Mouse (Mus musculus): ENCODE measurements around the gene Cmtm1.
A peak's percentile ranks its signal among the peaks of the same experiment; 100 is the strongest.
"Not testable (repeated sequence)": the region's sequence is repeated elsewhere in the genome, so short reads cannot be mapped to it uniquely, and the experiment has no call there.

Gene Cmtm1

GRCm38 (mm10) chr8:104309441-104310155 is at the start of gene Cmtm1, which contains the start of gene Gm45711:
TSS of gene Cmtm1 (minus strand) at chr8:104310145.
TSS of gene Gm45711 (minus strand) at chr8:104310081.
- DNase-seq, result not testable (repeated sequence)

GRCm38 (mm10) chr8:104358637-104359036 is 48.7 kb upstream of the Cmtm1 start:
- no peak for DNase-seq

GRCm38 (mm10) chr8:104354504-104354903 is 44.6 kb upstream of the Cmtm1 start:
- no peak for DNase-seq

GRCm38 (mm10) chr8:104353186-104353585 is 43.2 kb upstream of the Cmtm1 start:
- DNase-seq, result no peak

GRCm38 (mm10) chr8:104350047-104350446 is 40.1 kb upstream of the Cmtm1 start:
- no peak for DNase-seq

- no peak for DNase-seq
Observed at GRCm38 (mm10) chr8:104348971-104349370, 39.0 kb upstream of the Cmtm1 start.

- DNase-seq, result no peak
Observed at GRCm38 (mm10) chr8:104346706-104347105, 36.8 kb upstream of the Cmtm1 start.

- DNase-seq, result no peak
Observed at GRCm38 (mm10) chr8:104344622-104345021, 34.7 kb upstream of the Cmtm1 start.

GRCm38 (mm10) chr8:104343957-104344356 is 34.0 kb upstream of the Cmtm1 start:
- DNase-seq, result peak; percentile 93

GRCm38 (mm10) chr8:104342426-104342825 is 32.5 kb upstream of the Cmtm1 start:
- no peak for DNase-seq

GRCm38 (mm10) chr8:104341678-104342077 is 31.7 kb upstream of the Cmtm1 start:
- DNase-seq, result no peak

GRCm38 (mm10) chr8:104341106-104341561 is 31.2 kb upstream of the Cmtm1 start:
- no peak for DNase-seq

GRCm38 (mm10) chr8:104340233-104341105 is 30.5 kb upstream of the Cmtm1 start:
- peak; percentile 93 for DNase-seq

GRCm38 (mm10) chr8:104339983-104340232 is 30.0 kb upstream of the Cmtm1 start:
- no peak for DNase-seq

GRCm38 (mm10) chr8:104339229-104339982 is 29.5 kb upstream of the Cmtm1 start, which contains the start of gene Cmtm3:
TSS of gene Cmtm3 (plus strand) at chr8:104339410.
- no peak for DNase-seq

- DNase-seq, result peak; percentile 59
Observed at GRCm38 (mm10) chr8:104337890-104338289, 27.9 kb upstream of the Cmtm1 start.

GRCm38 (mm10) chr8:104336806-104337205 is 26.9 kb upstream of the Cmtm1 start:
- no peak for DNase-seq

- DNase-seq, result no peak
Observed at GRCm38 (mm10) chr8:104334196-104334595, 24.3 kb upstream of the Cmtm1 start.

GRCm38 (mm10) chr8:104333786-104334185 is 23.8 kb upstream of the Cmtm1 start:
- no peak for DNase-seq

- DNase-seq, result no peak
Observed at GRCm38 (mm10) chr8:104332665-104333631, 23.0 kb upstream of the Cmtm1 start.

- DNase-seq, result not testable (repeated sequence)
Observed at GRCm38 (mm10) chr8:104321930-104322329, 12.0 kb upstream of the Cmtm1 start, which contains the start of gene Cmtm2b. TSS of gene Cmtm2b (plus strand) at chr8:104322230.

GRCm38 (mm10) chr8:104321267-104321666 is 11.3 kb upstream of the Cmtm1 start, which contains the start of gene Gm11020:
TSS of gene Gm11020 (plus strand) at chr8:104321567.
- not testable (repeated sequence) for DNase-seq

All from thymus, postnatal 4 days (tissue).